Comparison of ENCODE assay signal across 8 mouse cellular contexts in the genomic region with DNA sequence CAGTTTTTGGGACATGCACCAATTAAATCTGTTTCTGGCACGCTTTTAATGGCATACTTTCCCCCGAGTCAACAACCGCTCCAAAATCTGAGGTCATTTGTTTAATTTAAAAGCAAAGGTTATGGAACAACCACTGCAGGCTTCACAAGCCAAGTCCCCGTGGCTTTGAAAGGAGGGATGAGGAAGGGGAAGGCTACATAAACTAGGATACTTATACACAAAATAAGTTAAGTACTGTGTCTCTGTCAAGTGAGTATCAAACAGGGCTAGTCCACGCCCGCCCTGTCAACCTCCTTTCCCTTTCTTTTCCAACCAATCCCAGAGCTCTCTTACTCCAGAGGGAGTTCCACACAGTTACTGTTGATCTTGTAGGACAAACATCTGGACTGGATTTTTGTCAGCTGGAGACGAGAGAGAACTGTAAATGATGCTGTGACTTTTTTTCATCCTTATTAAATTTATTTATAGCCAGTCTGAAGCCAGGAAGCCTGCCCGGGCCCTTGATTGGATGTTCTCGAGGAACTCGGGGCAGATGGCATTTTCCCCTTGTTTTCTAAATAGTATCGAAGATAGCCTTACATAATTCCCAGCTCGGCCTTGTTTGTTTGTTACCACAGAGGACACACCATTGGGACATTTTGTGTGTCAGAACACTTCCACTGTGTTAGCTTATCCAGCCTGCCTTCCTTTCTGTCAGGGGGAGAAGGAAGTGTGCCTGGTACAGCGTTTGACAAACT.
A peak's percentile ranks its signal among the peaks of the same experiment; 100 is the strongest.
DNase-seq lines count a peak whose midpoint lies in the region; ATAC-seq and TF ChIP-seq lines count a peak whose summit lies in the region.

No protein-coding gene starts in this region.

- no peak for DNase-seq in forebrain, postnatal 0 days
- peak; percentile 83 for DNase-seq in embryonic facial prominence, embryonic 11.5 days (ENCODE audit: low spot score)
- DNase-seq in heart, postnatal 25 days (ENCODE audit: low spot score) = peak; percentile 58
- DNase-seq in layer of hippocampus, postnatal 10 days (ENCODE audit: low spot score in 2 of 2) = no peak
- no peak for DNase-seq in cerebellum, adult 11 months
- DNase-seq in left cerebral cortex, postnatal 36 days (ENCODE audit: low spot score in 2 of 2) = no peak

- WGBS in forebrain, postnatal 0 days = 57% methylated on average over 13 of the region's 13 CpGs
- 73% methylated on average over 13 of the region's 13 CpGs for WGBS in forebrain, embryonic 13.5 days
- WGBS in embryonic facial prominence, embryonic 11.5 days = 51% methylated on average over 13 of the region's 13 CpGs
- WGBS in limb, embryonic 15.5 days = 16% methylated on average over 13 of the region's 13 CpGs

- no peaks in the 10 kb centered on the region for H3K27me3 ChIP-seq in forebrain, postnatal 0 days (ENCODE audit: insufficient read depth, low read length)
- H3K27me3 ChIP-seq in forebrain, embryonic 13.5 days = no peaks in the 10 kb centered on the region
- no peaks in the 10 kb centered on the region for H3K27me3 ChIP-seq in embryonic facial prominence, embryonic 11.5 days (ENCODE audit: control insufficient read depth, insufficient read depth, low read length)
- no peaks in the 10 kb centered on the region for H3K27me3 ChIP-seq in limb, embryonic 15.5 days

- intact Hi-C loops in heart, postnatal 25 days (cut with DNase I) = loop anchor here (5.0 kb wide), 1 partner anchor 437 kb away; a partner anchor contains a TSS
- intact Hi-C loops in left cerebral cortex, postnatal 36 days (cut with DNase I) = no loop called here

- H3K4me3 ChIP-seq in forebrain, postnatal 0 days (ENCODE audit: low read depth, low read length) = no peak overlapping the region
- no peak overlapping the region for H3K4me3 ChIP-seq in forebrain, embryonic 13.5 days
- no peak overlapping the region for H3K4me3 ChIP-seq in embryonic facial prominence, embryonic 11.5 days (ENCODE audit: low read depth, low read length)
- no peak overlapping the region for H3K4me3 ChIP-seq in limb, embryonic 15.5 days

- H3K4me2 ChIP-seq in forebrain, postnatal 0 days (ENCODE audit: low read depth) = no peak overlapping the region
- no peak overlapping the region for H3K4me2 ChIP-seq in forebrain, embryonic 13.5 days
- no peak overlapping the region for H3K4me2 ChIP-seq in embryonic facial prominence, embryonic 11.5 days (ENCODE audit: low read depth, low read length)
- peak overlapping the region; percentile 24 for H3K4me2 ChIP-seq in limb, embryonic 15.5 days

- H3K9me3 ChIP-seq in forebrain, postnatal 0 days (ENCODE audit: low read length) = no peaks in the 10 kb centered on the region
- H3K9me3 ChIP-seq in forebrain, embryonic 13.5 days (replicated peaks) = no peaks in the 10 kb centered on the region
- H3K9me3 ChIP-seq in embryonic facial prominence, embryonic 11.5 days (replicated peaks; ENCODE audit: control insufficient read depth, low read length) = no peaks in the 10 kb centered on the region
- no peaks in the 10 kb centered on the region for H3K9me3 ChIP-seq in limb, embryonic 15.5 days

- H3K36me3 ChIP-seq in forebrain, postnatal 0 days (ENCODE audit: insufficient read depth) = no peaks in the 10 kb centered on the region
- no peaks in the 10 kb centered on the region for H3K36me3 ChIP-seq in forebrain, embryonic 13.5 days (ENCODE audit: poor library complexity, severe bottlenecking)
- H3K36me3 ChIP-seq in embryonic facial prominence, embryonic 11.5 days (replicated peaks; ENCODE audit: control insufficient read depth, insufficient read depth, low read depth, low read length) = no peaks in the 10 kb centered on the region
- no peaks in the 10 kb centered on the region for H3K36me3 ChIP-seq in limb, embryonic 15.5 days

- 0 out of 2 replicates have a peak, but pooled peaks cover 2% of the 10 kb centered on the region for H3K4me1 ChIP-seq in forebrain, postnatal 0 days (ENCODE audit: insufficient read depth)
- H3K4me1 ChIP-seq in forebrain, embryonic 13.5 days = peaks cover 22% of the 10 kb centered on the region
- H3K4me1 ChIP-seq in embryonic facial prominence, embryonic 11.5 days (ENCODE audit: control insufficient read depth, insufficient read depth, low read length) = no peaks in the 10 kb centered on the region; the same call in 1 of the 2 replicates
- H3K4me1 ChIP-seq in limb, embryonic 15.5 days = peaks cover 49% of the 10 kb centered on the region

- no peak overlapping the region for H3K9ac ChIP-seq in forebrain, postnatal 0 days
- no peak overlapping the region for H3K9ac ChIP-seq in forebrain, embryonic 13.5 days
- no peak overlapping the region; the same call in 1 of the 2 replicates for H3K9ac ChIP-seq in embryonic facial prominence, embryonic 11.5 days (replicated peaks; ENCODE audit: low read length)
- H3K9ac ChIP-seq in limb, embryonic 15.5 days = no peak overlapping the region

- no peak for TF ChIP-seq CTCF in forebrain, postnatal 0 days (IDR thresholded peaks at IDR 0.05; ENCODE audit: low read depth)

- 0 out of 2 replicates have a peak overlapping the region, but pooled peaks have one; percentile 29 for H3K27ac ChIP-seq in forebrain, postnatal 0 days (ENCODE audit: low read depth, low read length)
- H3K27ac ChIP-seq in forebrain, embryonic 13.5 days = no peak overlapping the region
- H3K27ac ChIP-seq in embryonic facial prominence, embryonic 11.5 days (replicated peaks; ENCODE audit: low read depth, low read length) = peak overlapping the region; percentile 3; the same call in 1 of the 2 replicates
- peak overlapping the region; percentile 87 for H3K27ac ChIP-seq in limb, embryonic 15.5 days

- peak; percentile 40; the same call in 1 of the 2 replicates for ATAC-seq in forebrain, postnatal 0 days
- no peak for ATAC-seq in forebrain, embryonic 13.5 days
- ATAC-seq in embryonic facial prominence, embryonic 11.5 days (replicated peaks; ENCODE audit: insufficient number of reproducible peaks, low FRiP score, low TSS enrichment, low read depth) = peak; percentile 52; the same call in 1 of the 2 replicates
- peak; percentile 80 for ATAC-seq in limb, embryonic 15.5 days (ENCODE audit: insufficient number of reproducible peaks, low FRiP score, low TSS enrichment, low read depth)

Comparison
In these comparisons a context has a peak if more than half of its experiments do, and no peak if none do; other contexts are left out.
1. DNase-seq: peak in embryonic facial prominence, embryonic 11.5 days (single experiment) and heart, postnatal 25 days (single experiment); none in forebrain, postnatal 0 days (single experiment), layer of hippocampus, postnatal 10 days (0 of 2), cerebellum, adult 11 months (single experiment) and left cerebral cortex, postnatal 36 days (0 of 2).